Mouse (Mus musculus) cerebellum, postnatal 25 days (tissue): ENCODE measurements around the gene Zdhhc22.

Experiments used
- DNase-seq, 2 experiments: peaks; one replicate each; pipeline ENCODE4 v3.0.0; 2021; ENCODE audit warnings: mixed read lengths in 2 of 2

Gene Zdhhc22

DNA sequence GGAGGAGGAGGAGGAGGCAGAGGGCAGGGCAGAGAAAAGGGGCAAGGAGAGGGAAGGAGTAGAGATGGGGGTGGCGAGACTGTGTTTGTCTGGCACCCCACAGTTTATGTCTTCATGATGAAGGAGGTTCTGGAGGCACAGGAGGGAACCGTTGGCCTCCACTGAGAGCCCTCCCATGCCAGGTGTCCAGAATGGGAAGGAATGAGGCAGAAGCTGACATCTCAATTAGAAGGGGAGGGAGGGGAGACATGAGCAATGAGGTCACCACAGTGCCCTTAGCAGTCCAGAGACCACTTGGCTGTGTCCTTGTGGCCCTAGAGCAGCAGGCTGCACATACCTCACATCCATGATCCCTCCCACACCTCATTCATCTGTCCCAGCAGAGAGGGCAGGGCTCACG lies 4.5 kb upstream of the Zdhhc22 start:
- DNase-seq: no peak

DNA sequence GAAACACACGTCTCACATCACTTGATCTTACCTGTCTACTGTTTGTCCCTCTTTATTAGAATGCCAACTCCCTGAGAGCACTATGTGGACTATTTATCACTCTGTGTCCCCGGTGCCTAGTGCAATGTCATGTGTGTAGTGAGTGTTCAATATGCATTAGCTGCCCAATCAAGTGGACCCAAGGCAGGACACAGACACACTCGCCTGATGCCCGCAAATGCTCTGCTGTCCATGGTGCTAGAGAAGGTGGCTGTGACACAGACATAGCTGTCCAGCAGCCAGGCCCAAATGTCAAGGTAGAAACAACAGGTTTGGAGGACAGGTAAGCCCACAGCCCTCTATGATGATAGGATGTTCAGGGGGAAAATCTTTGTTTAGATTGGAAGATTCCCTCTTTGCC lies 3.9 kb upstream of the Zdhhc22 start:
- DNase-seq: no peak

DNA sequence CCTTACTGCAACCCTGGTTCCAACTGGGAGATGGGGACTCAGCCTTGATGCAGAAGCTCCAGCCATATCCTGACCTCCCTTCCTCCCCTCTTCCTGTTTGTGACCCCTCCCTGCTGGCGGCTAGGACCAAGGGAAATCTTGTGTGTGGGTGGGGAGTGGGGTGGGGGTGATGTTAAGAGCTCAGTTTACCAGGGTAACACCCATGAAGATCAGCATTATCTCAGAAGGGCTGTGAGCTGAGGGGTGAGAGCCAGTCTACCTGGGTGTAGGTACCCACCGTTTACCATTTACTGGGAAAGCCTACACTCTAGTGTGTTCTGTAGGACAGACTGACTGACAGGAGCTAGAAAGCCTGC lies 503 bp upstream of the Zdhhc22 start:
- no peak for DNase-seq

DNA sequence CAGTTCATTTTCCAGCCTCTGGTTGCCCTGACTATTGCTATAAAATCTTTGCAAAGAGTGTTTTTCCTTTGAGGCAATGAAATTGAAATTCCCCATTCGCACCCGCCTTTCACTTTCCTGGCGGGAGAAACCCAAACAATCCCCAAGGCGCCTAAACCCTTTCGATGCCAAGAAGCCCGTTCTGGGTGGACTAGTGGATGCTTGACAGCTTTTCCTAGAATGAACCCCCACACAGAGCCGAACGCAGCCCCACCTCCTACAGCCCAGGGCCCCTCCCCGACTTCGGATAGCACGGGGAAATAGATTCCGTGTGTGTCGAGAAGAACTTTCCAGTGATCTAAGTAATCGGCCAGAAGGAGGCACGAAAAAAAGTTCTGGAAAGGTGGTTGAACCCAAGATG lies 852 bp downstream of the Zdhhc22 start:
- no peak for DNase-seq

DNA sequence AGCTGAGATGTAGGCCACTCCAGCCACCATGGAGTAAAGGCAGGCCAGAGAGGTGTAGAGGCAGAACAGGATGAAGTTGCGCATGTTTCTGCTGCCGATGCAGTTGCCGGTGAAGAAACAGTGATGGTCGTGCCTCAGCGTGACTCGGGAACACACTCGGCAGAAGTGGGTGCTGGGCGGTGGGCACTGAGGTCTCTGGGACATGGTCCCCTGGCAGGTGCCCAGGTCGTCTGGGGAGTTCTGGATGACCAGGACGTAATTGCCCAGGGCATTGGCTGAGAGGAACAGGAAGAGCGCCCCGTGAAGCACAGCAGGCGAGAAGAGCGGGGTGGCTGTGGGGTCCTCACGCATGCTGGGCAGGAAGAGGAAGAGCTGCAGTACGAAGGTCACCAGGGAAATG lies 2.0 kb downstream of the Zdhhc22 start:
- DNase-seq: no peak

DNA sequence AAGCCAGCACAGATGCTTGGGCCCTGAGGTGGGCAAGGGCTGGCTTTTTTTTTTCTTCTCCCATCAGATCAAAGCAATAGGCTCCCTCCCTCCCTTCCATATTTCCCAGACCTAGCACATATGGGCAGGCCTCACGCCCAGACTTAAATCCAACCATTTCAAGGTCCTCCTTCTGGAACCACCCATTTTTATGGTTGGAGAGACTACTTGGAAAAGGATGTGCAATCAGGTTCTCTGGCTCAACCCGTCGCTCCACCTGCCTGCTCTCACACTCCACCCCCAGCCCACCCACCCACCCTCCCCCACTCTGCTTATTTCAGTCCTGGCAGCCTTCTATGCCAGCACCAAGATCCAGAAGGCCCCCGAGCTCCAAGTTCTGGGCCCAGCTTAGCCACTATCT lies 3.7 kb downstream of the Zdhhc22 start:
- DNase-seq: no peak

DNA sequence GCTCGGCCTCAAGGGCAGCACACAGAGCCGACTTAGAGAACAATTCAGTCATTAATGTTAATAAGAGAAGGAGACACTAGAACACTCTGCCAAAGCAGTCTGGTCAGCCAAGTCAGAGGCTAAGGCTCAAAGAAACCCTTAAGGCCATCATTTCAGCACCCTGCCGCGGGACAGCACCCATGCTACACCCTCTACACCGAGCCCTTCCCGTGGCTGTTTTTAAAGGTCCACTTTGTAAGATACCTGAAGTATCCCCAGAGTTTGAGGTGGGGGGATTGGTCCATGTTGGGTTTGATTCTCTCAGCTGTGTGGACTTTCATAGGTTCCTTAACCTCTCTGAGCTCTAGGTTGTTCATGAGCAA lies 6.1 kb downstream of the Zdhhc22 start:
- no peak for DNase-seq

DNA sequence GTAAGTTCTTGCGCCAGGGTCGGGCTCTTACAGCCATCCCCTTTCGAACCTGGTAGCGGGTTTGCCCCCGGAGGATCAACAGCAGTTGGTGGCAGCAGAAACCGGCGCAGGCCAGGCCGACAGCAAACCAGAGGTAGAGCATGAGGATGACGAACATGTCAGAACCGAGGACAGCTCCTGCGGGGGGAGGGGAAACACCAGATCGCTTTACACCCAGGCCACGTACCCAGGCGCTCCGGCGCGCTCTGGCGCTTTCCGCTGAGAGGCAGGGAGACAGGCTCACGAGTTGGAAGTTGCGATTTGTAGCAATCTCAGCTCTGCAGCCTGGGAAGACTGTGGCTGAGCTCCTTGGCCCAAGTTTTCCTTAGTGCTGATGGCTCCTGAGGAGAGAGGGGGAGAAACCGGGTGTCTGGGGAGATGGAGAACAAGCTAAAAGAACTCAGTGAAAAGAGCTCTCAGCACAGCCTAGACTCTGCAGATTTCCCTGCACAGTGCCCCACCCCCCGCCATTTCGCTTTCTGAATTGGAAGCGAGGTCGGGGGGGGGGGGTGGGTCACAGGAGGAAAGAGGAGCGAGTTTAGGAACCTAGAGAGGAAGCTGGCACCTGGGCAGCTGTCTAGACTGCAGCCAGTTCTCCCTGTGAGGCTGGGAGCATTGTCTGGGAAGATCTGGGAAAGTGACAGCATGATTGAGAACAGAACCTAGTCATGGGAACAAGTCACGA lies 6.6 kb downstream of the Zdhhc22 start:
- DNase-seq: peak in 1 of 2 experiments; percentile 54

DNA sequence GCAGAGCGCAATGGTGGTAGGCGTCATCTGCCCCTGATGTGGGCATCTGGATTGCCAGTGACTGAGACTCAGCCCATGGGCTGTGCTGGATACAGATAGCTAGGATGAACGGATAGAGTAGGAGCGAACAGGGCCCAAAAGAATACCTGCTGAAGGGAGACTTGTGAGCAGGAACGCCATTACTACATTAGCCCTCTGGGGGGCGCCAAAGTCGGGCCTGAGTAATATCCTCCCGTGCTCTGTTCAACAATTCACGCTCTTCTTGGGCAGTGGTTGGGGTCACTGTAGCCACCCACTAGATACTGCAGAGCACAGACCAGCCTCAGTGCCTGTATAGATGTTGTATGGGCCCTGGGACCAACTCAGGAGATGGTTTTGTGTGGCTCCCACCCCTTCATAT lies 9.1 kb downstream of the Zdhhc22 start:
- DNase-seq: peak; percentile 75 to 85

DNA sequence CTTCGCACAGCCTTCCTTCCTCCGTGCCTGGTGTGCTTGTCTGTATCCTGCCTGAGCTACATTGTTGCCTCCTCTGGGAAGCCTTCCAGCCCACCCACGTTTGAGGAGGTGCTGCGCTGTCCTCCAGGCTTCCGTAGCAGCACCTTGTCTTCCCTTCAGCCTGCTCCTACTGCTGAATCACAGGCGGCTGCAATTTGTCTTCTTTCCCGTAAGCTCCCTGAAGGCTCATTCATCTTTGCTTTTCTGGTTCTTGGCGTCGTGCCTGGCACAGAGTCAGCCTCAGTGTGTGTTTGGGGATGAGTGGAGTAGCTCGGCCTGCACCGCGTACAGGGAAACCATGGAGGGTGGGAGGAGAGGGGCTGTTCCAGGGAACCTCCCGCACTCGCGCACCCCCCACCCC lies 12.4 kb downstream of the Zdhhc22 start:
- peak; percentile 64 to 74 for DNase-seq

DNA sequence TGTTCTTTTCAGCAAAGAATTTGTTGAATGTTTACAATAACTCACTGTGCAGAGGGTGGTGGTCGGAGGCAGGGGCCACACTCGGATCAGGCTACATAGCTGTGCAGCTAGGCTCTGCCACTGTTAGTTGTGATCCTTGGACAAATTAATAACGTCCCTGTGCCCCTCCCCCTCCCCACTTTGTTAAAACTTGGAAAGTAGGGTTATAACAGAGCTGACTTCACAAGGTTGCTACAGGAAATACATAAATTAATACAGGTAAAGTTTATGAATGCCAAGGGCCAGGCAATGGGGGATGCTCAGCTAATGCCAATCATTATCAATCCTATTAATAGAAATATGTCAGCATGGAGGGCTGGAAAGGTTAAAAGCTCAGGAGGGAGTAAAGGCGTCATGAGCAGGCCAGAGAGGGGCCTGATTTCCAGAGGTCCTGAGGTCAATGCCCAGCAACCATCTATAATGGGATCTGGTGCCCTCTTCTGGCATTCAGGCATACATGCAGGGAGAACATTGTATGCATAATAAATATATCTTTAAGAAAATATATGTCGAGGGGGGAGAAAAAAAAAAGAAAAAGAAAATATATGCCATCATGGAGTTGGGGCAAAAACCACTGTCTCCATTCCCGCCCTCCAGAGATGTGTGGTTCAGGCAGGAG lies 13.6 kb downstream of the Zdhhc22 start:
- DNase-seq: no peak

DNA sequence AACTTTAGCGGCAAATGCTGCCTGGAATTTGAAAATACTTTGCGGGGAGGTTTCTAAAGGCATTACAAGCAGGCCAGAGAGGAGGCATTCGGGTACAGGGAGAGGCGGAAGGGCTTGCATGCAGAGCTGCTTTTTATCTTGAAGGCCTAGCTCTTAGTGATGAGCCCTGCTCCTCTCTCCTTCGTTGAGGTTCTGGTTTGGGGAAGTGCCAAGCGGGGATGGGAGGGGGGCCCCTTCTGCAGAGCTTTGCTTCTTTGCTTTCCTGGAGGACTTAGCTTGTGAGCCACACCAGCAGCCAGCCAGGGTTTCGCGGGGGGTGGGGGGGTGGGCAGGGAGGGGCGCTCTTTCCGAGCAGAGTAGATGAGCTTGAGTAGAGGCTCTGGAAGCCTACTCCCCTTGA lies 14.5 kb downstream of the Zdhhc22 start:
- DNase-seq: peak in 1 of 2 experiments; percentile 50

DNA sequence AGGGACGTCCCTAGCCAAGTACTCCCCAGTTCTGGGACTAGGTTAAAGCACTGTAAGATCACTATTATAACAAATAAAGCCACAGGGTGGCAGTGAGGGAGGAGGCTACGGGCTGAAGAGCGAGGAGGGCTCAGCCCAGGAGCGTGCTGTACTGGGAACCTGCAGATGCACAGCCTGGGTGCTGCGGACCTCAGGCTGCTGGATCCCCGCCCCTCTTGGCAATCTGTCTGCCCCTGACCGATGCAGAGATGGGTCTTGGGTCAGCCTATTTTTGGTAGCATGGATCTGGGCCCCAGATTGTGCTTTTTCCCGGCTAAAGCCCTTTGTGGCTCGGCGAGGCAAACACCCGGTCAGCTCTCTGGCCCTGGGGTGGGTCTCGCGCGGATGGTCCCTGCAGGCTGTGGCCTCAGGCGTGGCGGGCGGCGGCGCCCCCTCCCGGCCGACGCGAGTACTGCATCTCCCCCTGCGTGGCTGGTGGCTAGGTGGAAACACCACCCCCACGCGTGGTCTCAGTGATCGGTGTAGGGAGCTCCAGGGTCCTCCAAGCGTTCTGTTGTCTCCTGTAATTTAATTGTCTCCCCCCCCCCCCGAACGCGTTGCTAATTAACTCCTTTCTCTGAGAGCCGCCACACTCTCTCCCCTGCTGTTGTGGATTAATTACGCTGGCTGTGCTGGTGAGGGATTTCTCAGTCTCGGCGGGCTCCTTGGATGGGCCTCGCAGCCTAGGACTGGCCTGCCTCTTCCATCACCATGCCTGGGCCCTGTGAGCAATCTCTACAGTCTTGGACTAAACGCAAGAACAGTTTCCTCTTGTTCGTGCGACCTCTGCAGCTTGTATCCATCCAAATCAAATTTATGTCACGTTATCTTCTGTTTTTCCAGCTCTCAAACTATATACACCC lies 15.6 kb downstream of the Zdhhc22 start:
- DNase-seq: peak; percentile 96 to 97

DNA sequence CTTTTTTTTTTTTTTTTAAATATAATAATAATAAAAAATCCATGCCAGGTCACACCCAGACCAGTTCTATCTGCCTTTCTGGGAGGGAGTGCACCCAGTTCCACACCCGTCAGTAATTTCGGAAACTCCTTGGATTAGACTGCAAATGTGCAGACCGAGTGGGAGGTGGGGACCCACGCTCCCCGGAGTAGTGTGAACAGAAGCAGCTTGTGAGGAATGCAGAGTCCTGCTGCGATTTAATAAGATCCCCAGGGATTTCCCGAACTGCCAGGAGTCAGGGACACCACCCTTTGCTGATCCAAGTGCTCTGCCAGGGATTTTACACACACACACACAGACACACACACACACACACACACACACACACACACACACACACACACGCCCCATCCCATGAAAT lies 16.5 kb downstream of the Zdhhc22 start:
- DNase-seq: peak; percentile 51 to 60

DNA sequence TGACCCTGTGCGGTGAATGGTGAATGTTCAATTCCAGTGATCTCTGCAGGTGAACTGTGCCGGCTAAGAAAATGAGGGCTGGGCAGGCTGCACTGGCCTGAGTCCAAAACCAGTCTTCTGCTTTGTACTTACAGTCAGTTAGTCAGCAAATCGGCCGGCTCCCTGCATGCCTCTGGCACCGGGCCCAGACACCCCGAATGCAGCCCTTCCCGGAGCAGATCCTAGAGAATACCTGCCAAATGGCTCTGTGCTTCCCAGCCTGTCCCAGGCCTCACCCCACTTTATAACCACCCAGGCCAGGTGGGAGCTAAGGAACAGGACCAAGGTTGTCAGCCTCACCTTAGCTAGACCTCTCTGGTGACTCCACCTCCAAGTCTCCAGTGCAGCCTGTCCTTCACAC lies 17.0 kb downstream of the Zdhhc22 start:
- DNase-seq: peak; percentile 98 to 99

DNA sequence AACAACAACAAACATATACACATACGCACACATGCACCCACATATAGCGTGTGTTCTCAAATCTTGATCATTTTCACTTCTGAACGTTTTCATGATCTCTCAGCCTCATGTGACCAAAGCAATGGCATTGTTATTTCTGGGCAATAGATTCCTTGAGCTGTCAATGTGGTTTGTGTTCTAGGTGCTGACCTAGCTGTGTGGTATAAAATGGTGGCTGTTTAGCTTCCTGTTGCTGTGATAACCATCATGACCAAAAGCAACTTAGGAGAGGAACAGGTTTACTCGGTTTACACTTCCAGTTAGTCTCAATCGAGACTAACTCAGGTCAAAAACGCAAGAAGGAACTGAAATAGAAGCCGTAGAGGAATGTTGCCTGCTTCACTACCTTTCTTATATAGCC lies 19.1 kb downstream of the Zdhhc22 start:
- no peak for DNase-seq

DNA sequence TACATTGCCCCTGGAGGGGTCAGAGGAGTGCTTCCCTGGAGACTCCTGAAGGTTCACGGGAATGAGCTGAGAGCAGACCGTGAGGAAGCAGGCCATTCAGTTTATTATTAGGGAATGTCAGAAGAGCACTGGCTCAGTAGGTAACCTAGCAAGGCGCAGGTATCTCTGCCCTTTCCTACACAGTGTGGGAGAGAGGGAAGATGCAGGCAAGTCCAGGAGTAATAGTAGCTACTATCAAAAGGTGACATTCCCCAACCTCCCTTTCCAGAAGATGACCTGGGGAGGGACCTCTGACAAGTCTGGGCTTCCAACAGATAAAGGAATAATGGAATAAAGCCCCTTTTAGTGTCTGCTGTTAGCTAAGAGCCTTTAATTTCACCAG lies 21.0 kb downstream of the Zdhhc22 start:
- no peak for DNase-seq

DNA sequence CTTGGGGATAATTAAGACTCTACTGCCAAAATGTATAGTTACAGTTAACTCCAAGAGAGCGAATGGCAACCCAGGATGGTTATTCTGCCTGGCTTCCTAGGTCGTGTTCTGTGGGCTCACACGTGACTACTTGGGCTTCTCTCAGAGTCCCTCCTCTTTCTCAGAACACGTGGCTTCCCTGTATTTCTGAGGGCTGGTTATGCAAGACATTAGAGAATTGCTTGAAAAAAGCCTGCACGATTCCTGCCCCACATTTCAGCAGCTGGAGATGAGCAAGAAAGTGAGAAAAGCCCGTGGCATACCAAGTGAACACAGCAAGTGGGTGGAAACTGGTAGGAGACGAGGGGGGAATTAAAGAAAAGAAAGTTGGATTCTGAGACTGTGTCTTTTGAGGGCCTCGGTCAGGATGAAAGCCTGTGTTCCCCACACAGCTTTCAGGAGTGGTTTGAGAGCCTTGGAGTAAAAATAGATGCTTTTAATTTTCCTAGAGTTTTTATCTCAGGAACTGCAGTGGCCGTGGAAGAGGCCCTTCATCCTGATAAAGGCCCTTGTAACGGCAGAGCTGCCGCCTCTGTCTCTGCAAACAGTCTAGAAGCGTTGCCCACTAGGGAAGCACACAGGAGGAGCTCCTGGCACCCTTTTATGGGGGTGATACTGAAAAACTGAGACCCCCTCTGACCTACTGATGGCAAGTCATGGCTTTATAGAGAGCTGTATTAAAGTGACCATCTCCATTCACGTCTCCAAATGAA lies 21.6 kb downstream of the Zdhhc22 start:
- DNase-seq: peak; percentile 30 to 32

DNA sequence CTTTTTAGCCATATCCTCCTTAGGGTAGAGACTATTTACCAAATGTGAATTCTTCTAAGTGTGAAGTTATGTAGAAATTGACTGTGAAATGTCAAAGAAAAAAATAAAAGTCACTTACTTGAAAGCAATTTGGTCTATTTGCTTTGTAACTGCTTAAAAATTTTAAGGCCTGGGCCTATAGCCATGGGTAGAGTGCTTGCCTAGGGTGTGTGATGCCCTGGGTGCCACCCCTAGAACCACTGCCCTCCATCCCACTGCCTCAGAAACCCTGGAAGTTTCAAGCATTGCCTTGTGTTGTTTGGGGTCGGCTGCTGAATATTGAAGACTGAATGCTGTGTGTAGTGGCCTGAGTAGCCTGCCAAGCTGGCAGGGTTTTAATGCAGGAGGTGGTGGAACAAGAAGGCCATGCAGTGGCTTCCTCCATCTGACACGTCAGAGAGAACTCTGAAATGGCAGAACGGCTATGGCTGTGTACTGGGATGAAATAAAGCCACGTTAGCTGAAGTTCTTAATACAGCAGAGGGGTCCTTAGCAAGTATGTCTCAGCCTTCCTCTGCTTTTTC lies 24.9 kb downstream of the Zdhhc22 start:
- peak; percentile 41 to 45 for DNase-seq

DNA sequence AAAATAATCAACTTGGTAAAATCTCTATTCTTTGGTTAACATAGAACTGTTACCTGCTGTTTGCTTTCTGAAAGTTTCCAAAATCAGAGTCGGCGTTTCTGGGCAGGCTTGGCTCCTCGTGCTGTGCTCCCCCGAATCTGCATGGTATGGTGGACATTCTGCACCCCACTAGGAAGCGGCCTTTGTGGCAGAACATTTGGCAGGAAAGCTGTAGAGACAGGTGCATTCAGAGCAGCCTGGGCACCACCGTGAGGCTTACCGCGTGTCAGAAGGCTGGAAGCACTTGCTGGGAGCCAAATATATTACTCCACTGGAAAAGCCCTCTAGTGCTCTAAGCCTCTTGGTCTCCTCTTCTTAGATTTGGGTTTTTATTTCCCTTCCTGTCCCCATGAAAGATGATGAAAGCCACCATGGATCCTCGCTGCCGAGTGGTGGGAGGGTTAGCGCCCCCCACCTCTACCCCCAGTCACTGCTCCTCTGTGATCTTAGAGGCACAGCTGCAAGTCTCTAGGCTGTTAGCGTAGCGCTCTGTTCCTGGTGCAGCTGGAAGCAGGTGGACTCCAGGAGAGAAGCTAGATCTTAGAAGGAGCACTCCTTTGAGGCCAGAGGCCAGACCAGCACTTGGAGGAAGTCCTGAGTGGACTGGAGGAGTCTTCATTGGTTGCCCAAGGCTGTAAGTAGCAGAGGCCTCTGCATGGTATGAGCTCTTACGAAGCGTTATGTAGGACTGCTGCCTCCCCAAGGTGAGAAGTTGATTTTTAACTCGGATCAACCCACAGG lies 25.8 kb downstream of the Zdhhc22 start:
- DNase-seq: peak; percentile 84 to 87

DNA sequence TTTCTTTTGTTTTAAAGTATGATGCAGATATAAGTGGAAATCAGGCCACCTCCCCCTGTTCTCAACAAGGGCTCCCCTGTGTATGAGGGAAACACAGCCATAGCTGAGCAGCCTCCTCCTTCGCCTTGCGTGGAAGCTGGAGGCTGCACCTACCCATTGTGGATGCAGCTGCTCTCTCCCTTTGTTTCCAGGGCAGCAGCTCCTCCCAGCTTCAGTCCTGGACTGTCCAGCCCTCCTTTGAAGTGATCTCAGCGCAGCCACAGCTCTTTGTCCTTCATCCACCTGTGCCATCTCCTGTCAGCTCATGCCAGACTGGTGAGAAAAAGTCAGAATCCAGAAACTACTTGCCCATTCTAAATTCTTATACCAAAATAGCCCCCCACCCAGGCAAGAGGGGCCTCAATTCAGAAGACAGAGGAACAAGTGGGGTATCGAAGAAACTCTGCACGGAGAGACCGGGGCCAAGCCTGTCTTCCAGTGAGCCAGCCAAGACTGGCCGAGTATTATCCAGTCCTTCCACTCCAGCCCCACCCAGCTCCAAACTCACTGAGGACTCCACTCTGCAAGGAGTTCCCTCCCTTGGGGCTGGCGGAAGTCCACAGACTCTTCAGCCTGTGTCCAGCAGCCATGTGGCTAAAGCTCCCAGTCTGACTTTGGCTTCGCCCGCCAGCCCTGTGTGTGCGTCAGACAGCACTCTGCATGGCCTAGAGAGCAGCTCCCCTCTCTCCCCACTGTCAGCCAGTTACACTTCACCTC lies 28.5 kb downstream of the Zdhhc22 start:
- DNase-seq: peak; percentile 63 to 72
